Mouse (Mus musculus) gastrocnemius, postnatal 36 days (tissue): ENCODE data around the gene Lce1j. TPM values are rescaled to one million over a fixed set of nuclear protein-coding genes. Genes with fewer than 3 reads are reported as not detected.
"Not testable (repeated sequence)": the region's sequence is repeated elsewhere in the genome, so short reads cannot be mapped to it uniquely, and the experiment has no call there.

Experiments used
- DNase-seq, 2 experiments: peaks; one replicate each; pipeline ENCODE4 v3.0.0; 2022
- intact Hi-C: fragments of 180-260 bp; cut with DNase I; formaldehyde crosslinking; loops from one replicate; pipeline ENCODE4 v1.15.1; 2025
- long read RNA-seq, 2 experiments: library from polyadenylated mRNA; stranded (forward); transcript quantifications; one replicate each; pipeline ENCODE4 v2.0.0; 2021
- total RNA-seq, 2 experiments: library from RNA; stranded (reverse); gene quantifications; 2 replicates each; pipeline ENCODE4 v1.2.3; 2021

The Lce1j gene
- not detected for total RNA-seq
- long read RNA-seq, experiment 1, result 0 reads
- long read RNA-seq, experiment 2, result 0 reads

DNA sequence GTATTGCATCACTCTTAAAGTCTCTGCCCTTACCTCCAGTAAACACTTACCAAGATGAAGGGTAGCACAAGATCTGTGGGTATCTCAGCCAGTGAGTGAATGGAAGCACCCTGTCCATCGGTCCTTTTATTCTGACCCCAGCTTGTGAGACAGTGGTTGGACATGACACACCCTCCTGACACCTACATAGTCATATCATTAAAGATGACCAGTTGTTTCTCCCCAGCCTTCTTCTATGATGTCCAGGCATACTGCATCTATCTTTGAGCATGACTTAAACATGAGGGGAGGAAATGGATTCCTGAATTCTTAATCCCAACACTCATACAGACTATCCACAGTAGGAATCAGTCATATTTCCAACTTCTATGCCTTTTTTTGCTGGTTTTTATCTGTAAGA is at the start of gene Lce1j:
Lce1j (minus strand) TSS at position 101 of the 400 bp plus-strand sequence.
- intact Hi-C loops, result no loop called here

DNA sequence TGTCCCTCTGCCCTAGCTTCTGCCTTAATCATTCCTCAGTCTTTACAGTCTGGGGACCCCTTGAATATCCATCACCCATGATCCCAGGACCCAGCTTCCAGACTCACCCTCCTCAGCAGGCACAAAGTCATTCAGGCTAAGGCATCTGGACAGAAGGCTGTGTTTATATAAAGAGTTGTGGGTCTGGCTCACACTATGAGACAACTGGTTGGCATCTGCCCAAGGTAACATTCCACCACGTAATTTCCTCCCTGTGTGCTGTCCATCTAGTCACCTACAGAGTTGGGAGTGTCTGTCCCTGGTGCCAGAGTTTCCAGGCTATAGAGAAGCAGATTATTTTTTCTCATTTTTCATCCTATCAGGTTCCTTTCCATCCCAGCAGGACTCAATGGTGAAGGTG is 36.8 kb upstream of the Lce1j start, which contains the start of gene Kprp:
Kprp (minus strand) TSS at position 140 of the 400 bp plus-strand sequence.
- DNase-seq, result no peak
- intact Hi-C loops, result no loop called here

More for the DNA sequence above, at the start of gene Lce1j:
- no peak for DNase-seq

DNA sequence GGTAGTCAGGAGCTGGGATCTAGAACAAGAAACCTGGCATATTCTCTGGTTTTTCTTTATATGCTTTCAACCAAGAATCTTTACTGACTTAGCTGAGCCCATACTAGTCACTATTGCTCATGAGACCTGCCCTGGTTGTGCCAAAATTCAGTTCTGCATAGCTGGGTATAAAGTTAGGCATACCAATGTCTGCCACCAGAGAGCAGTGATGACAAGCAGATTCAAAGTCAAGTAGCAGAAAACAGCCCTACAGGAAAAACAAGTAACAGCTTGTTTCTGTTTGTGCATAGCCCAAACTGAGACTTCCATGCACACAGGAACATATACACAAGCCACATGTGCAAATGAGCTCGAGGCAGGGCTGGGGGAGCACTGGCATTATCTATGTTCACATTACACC is 35.5 kb upstream of the Lce1j start:
- DNase-seq, result no peak
- intact Hi-C loops, result no loop called here

DNA sequence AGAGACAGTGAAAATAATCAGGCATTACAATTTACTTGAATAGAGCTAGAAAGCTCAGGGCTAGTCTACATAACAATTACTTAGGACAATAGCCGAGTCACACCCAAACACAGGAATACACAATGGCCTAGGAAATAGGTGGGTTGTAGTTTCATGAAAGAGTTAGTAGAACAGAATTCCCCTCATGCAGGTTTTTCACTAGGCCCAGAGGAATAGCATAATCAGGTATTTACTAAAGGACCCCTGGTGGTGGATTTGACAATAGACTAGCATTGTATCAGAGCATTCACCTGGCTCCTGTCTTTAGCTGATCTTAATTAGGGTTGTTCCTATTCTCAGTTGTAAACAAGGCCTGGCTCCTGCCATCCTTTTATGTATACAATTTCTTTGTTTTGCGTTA is 25.7 kb upstream of the Lce1j start:
- intact Hi-C loops, DNase-seq: not testable (repeated sequence)

DNA sequence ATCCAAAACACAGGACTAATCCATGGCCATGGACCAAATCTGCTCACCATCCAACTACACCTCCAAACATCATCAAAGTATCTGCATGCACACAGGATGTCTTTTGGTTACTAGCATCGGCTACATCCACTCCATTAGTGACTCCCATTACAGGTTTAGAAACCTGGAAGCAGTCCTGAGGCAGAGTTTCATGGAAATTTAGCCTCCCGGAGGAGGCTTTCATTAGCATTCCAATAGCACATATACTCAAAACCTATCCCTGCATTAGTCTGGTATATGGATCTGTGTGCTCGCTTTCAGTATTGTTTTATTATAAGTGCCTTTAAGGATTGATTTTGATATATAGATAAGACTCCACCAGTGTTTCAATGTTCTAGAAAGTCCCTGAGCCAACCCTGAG is 25.3 kb upstream of the Lce1j start:
- no peak for DNase-seq
- intact Hi-C loops, result no loop called here

DNA sequence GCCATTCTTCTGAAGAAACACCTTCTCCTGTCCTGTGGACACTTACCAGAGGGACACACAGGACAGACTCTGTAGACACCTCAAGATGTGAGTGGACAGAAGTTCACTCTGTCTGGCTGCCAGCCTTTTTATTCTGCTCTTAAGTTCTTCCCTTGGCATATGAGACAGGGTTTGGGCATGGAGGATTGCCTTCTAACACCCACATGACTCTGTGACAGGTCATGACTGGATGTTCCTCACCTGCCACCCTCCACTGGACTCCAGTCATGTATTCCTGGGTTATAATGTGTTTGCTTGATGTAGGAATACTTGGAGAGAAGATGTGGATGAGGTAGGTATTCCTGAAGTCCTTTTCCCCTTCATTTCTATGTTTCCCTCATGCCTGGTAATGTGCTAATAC is 17.5 kb upstream of the Lce1j start, which contains the start of gene Lce1k:
Lce1k (minus strand) TSS at position 101 of the 400 bp plus-strand sequence.
- intact Hi-C loops, result no loop called here
- no peak for DNase-seq

DNA sequence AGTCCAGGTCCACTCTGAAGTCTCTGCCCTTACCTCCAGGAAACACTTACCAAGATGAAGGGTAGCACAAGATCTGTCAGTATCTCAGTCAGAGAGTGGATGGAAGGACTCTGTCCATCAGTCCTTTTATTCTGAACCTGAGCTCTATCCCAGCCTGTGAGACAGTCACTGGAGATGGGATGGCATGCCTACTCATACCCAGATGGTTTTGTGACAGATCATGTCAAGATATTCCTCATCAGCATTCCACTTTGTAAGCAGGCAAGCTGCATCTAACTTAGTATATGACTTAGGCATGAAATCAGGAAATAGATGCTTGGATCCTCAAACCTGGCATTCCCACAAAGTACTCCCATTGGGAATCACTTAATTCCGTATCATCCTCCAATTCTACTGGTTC is 11.5 kb downstream of the Lce1j start, which contains the start of gene Lce1i:
Lce1i (minus strand) TSS at position 101 of the 400 bp plus-strand sequence.
- no peak for DNase-seq
- intact Hi-C loops, result no loop called here

DNA sequence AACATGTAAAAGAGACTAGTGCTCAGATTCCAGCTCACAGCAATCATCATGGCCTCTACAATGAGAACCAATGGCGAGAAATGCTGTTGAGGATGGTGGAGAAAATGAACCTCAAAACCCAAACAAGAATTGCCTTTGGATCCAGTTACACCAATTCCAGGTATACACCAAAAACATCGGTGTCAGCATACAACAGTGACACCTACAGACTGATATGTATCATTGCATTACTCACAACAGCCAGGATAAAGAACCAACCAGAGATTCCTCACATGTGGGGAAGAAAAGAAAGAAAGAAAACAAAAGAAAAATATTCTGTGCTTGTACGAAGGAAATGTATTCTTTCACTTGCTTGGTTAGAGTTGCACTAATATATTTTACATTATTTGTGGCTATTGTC is 18.7 kb downstream of the Lce1j start:
- DNase-seq, result no peak
- intact Hi-C loops, result no loop called here

DNA sequence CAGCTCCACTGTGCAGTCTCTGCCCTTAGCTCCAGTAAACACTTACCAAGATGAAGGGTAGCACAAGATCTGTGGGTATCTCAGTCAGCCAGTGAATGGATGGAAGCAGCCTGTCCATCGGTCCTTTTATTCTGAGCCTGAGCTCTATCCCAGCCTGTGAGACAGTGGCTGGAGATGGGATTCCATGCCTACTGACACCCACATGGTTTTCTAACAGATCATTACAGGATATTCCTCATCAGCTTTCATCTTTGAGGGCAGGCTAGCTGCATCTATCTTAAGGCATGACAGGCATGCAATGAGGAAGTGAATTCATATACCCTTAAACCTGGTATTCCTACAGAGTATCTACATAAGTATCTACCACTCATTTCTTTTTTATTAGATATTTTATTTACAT is 25.3 kb downstream of the Lce1j start, which contains the start of gene Lce1h:
Lce1h (minus strand) TSS at position 101 of the 400 bp plus-strand sequence.
- intact Hi-C loops, result no loop called here
- DNase-seq, result no peak

DNA sequence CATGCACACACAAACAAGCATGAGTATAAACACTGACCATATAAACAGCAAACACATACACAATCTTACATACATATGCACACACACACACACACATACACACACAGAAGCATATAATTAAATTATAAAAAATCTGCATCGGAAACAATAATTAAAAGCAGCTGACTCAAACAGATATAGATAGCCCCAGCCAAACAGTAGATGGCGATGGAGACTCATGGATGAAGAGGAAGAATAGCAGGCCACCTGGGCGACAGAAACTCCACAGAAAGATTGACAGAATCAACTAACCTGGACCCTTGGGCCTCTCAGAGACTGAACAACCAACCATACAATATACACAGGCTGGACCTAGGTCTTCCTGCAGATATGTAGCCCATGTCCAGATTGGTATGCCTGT is 37.1 kb downstream of the Lce1j start:
- DNase-seq, result no peak
- intact Hi-C loops, result no loop called here

DNA sequence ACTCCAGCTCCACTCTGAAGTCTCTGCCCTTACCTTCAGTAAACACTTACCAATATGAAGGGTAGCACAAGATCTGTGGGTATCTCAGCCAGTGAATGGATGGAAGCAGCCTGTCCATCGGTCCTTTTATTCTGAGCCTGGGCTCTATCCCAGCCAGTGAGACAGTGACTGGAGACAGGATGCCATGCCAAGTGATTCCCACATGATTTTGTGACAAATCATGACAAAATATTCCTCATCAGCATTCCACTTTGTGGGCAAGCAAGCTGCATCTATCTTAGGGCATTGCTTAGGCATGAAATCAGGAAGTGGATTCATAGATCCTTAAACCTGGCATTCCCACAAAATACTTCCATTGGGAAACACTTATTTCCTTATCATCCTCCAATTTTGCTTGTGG is 38.1 kb downstream of the Lce1j start, which contains the start of gene Lce1g:
Lce1g (minus strand) TSS at position 101 of the 400 bp plus-strand sequence.
- intact Hi-C loops, result no loop called here
- no peak for DNase-seq

DNA sequence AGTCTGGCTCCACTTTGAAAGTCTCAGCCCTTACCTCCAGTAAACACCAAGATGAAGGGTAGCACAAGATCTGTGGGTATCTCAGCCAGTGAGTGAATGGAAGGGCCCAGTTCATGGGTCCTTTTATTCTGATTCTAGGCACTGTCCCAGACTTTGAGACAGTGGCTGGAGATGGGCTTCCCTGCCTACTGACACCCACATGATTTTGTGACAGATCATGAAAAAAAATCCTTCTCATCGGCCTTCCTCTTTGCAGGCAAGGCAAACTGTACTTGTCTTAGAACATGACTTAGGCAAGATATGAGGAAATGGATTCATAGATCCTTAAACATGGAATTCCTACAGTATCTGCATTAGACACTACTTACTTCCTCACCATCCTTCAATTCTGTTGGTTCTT is 51.3 kb downstream of the Lce1j start, which contains the start of gene Gm38119:
Gm38119 (minus strand) TSS at position 101 of the 400 bp plus-strand sequence.
- no peak for DNase-seq
- intact Hi-C loops, result no loop called here

Other genes starting within 250 kb of the Lce1j start
- gene Ivl, start 216.8 kb downstream of the Lce1j start, total RNA-seq, result not detected
- not detected for gene Smcp, start 201.5 kb downstream of the Lce1j start, total RNA-seq
- not detected for gene 2210017I01Rik, start 183.0 kb downstream of the Lce1j start, total RNA-seq
- gene Lce6a, start 168.9 kb downstream of the Lce1j start, total RNA-seq, result not detected
- gene Lce1a1, start 142.2 kb downstream of the Lce1j start, total RNA-seq, result not detected
- not detected for gene Lce1b, start 133.6 kb downstream of the Lce1j start, total RNA-seq
- gene Lce1a2, start 120.2 kb downstream of the Lce1j start, total RNA-seq, result not detected
- gene Lce1c, start 111.3 kb downstream of the Lce1j start, total RNA-seq, result not detected
- gene Lce1d, start 103.3 kb downstream of the Lce1j start, total RNA-seq, result not detected
- gene Lce1e, start 81.4 kb downstream of the Lce1j start, total RNA-seq, result not detected
- gene Lce1f, start 70.2 kb downstream of the Lce1j start, total RNA-seq, result not detected
- not detected for gene Gm38119, start 51.4 kb downstream of the Lce1j start, total RNA-seq
- gene Lce1g, start 38.2 kb downstream of the Lce1j start, total RNA-seq, result not detected
- not detected for gene Lce1h, start 25.4 kb downstream of the Lce1j start, total RNA-seq
- not detected for gene Lce1i, start 11.6 kb downstream of the Lce1j start, total RNA-seq
- not detected for gene Lce1k, start 17.4 kb upstream of the Lce1j start, total RNA-seq
- not detected for gene Kprp, start 36.7 kb upstream of the Lce1j start, total RNA-seq
- not detected for gene Lce1l, start 60.8 kb upstream of the Lce1j start, total RNA-seq
- not detected for gene 2310050C09Rik, start 79.7 kb upstream of the Lce1j start, total RNA-seq
- not detected for gene Lce3a, start 135.7 kb upstream of the Lce1j start, total RNA-seq
- not detected for gene Lce3b, start 142.5 kb upstream of the Lce1j start, total RNA-seq
- not detected for gene Lce3c, start 154.0 kb upstream of the Lce1j start, total RNA-seq
- gene Lce3d, start 166.9 kb upstream of the Lce1j start, total RNA-seq, result not detected
- gene Lce3e, start 176.5 kb upstream of the Lce1j start, total RNA-seq, result not detected
- gene Lce3f, start 201.7 kb upstream of the Lce1j start, total RNA-seq, result not detected
- gene Crct1, start 225.2 kb upstream of the Lce1j start, total RNA-seq, result not detected
- gene Lce1m, start 228.5 kb upstream of the Lce1j start, total RNA-seq, result not detected